Mouse (Mus musculus) layer of hippocampus, postnatal 14 days (tissue): ENCODE measurements at regions not wholly inside any gene's neighbourhood (a gene's known extent, or its start where the extent isn't known, plus 50 kb on each side); places are given as distances from the start of the nearest gene placed in this dataset.

Source experiments
- DNase-seq, 2 experiments: peaks; one replicate each; pipeline ENCODE4 v3.0.0; 2021 to 2022; ENCODE audit warnings: low spot score in 2 of 2, mixed read lengths in 1 of 2

DNA sequence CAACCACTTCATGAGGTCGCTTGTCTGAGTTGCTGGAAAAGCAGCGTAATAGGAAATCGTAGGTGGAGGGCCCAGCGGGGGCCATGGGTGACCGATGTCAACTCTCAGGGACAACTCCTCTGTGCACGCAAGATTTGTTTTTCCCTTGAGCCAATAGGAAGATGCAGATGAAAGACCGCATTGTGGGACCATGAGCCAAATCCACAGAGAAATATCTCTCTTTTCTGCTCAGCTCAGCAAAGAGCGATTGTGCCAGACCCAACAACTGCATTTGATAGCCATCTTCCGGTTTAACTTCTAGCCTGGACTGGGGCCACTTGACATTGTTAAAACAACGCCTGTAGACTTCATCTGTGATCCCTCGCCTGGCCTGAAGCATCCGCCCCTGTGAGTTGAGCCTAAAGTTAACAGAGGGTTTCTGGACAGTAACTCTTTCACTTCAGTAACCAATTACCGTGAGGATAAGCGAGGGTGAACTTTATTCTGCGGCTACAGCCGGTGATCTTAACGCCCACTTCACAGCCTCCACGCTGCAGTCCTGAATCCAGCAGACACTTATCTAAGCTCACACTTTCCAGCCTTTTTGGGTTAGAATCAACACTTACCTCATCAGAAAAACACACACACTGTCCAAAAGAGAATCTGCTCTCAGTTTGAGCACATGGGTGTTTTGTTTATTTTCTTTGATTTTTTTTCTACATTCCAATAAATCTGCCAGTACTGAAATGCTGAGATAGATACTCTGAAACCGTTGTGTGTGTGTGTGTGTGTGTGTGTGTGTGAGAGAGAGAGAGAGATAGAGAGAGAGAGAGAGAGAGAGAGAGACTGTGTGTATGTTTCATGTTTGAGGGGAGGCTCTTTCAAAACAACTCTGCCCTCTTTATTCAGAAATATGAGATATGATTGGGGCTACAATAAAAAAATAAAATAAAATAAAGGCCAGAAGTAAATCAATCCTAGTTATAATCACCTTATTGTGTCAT is 111.9 kb downstream of the Tomm20 start:
- no peak for DNase-seq

DNA sequence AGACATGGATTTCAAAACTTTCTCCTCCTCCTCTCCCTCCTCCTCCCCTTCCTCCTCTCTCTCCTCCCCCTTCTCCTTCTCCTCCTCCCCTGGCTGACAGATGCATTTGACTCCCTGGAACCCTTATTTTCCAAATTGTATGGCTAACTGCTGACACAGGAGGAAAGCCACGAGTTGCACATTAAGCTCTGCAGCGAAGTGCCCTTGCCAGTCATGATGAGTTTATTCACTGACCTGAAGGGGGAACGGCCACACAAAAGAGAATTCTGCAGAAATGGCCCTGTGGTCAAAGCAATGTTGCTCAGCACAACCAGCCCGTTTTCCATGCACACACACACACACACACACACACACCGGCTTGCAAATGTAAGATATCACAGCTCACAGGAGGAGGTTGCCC is 112.6 kb downstream of the Tomm20 start:
- no peak for DNase-seq

DNA sequence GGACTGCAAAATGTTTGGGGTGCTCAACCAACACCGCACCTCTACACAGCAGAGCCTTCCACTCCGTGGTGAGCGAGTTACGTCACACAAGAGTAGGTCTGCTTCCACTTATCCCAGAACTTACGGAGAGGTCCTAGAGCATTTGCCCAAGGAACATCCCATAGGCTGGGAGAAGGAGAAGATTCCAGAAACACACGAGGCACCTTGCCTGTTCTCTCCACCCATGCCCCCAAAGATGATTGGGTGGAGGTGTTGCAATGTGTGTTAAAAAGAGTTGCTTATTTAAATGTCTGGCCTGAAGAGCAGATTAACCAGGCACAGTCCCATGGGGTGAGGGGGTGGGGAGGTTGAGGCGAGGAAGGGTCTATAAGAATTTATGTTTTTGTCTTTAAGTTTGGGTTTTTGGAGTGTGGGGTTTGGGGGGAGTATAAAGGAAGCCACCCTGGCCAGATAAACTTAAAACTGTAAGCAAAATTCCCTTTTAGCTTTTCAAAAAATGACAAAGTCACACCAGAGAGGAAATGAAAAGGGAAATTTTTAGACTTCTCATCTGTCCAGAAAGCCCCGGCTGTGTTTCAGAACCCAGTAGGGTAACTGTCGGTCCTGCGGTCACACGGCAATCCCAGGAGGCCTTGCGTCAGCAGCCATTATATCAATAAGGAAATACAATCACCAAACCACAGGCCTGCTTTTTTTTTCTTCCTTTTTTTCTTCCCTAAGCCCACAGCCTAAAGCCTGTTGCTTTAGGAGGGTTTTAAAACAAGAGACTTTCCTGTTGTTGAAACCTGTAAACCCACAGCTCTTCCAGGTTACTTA is 113.3 kb downstream of the Tomm20 start:
- no peak for DNase-seq

DNA sequence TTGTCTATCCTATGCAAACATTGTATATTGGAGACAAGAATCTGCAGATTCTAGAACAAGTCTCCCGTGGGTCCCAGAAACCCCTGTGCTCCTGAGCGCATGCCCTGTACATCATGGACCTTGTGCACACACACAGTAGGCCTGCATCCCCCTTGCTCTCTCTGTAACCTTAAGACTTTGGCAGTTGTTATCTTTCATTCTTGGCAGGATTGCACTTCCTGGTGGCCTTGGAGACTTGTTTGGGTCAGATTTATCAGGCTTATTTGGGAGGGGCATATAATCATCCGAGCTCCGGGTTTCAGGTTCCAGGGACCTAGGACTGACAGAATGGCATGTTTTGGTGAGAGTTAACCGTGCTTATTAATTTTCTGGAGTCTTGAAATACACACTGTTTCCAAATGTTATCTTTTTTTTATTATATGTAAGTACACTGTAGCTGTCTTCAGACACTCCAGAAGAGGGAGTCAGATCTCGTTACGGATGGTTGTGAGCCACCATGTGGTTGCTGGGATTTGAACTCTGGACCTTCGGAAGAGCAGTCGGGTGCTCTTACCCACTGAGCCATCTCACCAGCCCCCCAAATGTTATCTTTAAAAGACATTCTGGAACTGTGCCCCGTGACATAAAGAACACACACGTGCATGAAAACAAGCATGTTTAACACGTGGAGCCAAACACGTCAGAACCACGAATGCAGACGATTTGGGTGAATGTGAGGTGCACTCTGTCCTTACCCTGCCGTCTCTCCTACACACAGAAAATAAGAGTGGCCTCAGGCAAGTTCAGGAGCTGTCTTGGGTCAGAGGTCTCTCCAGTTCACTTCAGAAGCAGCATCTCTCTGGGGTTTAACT is 114.1 kb downstream of the Tomm20 start:
- DNase-seq: no peak

DNA sequence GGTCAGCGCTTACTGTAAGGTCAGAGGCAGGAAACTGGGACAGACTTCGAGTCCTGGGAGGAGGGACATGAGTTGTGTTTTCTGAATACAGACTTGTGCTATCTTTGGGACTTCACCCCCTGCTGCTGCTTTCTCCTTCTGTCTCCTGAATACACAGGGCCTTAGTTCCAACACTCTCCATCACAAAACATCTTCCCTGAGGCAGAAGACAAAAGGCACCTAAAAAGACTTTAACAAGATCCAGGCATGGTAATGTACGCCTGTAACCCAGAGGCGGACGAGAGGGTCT is 115.5 kb downstream of the Tomm20 start:
- no peak for DNase-seq

DNA sequence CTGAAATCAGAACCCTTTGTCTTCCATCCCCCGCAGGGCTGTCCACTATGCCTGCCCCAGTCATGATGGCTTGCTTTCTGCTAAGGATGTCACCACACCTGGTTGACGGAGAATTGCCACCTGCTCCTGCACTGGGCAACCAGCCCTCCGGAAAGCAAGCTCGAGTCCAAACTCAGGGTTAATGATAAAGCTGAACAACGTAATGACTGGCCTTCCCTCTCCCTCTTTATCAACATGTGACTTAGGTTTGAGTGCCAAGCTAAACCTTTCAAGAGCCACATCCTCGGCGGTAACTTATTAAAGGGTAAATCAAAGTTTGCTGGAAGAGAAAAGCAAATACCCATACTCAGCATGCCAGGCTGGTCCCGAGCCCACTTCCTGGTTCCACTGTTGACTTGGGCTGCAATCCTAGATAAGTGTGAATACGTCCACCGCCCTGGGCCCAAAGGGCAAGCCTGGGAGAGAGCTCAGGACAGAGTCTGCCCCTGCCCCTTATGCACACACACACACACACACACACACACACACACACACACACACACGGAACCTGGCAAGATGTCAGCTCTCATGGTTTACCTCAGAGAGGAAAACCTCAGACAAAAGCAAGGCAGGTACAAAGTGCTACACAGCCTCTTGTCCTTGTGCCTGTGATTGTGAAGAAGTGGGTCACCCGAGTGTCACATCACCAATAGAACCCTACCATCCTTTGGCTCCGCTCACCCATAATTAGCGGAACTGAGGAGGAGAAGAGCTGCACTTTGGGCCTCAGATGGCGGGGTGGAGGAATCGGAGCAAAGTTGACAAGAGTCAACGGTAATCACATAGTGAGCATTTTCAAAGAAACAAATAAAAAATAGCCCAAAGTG is 116.0 kb downstream of the Tomm20 start:
- DNase-seq: no peak

DNA sequence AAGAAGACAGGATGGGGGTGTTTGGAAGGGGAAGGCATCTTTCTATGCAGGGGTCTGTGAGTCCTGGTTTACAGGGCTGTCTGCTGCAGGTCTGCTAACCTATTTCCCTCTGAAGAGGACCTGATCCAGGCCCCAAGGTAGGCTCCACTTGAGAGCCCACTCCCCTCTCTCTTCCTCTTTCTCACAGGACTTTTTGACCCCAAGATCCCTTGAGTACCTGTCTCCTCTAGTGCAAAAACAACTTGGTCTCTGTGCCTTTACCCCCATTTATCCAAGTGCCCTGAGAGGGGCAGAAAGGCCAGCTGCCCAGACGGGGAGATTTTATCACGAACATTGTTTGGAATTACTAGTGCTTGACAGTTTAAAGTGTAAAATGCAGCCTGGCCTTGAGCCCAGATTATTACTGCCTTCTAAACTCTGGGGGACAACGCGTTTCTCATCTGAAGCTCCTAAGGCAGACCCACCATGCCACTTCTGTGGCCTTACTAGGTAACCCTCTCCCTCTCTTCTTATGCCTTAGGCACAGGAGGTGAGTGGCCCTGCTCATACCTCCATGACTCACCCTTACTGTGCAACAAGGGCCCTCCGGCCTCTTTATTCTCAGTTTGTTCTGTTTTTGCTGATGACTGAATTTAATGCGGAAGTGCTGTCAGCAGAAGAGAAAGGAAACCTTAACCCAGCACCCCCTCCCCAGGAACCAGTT is 117.8 kb downstream of the Tomm20 start:
- no peak for DNase-seq

DNA sequence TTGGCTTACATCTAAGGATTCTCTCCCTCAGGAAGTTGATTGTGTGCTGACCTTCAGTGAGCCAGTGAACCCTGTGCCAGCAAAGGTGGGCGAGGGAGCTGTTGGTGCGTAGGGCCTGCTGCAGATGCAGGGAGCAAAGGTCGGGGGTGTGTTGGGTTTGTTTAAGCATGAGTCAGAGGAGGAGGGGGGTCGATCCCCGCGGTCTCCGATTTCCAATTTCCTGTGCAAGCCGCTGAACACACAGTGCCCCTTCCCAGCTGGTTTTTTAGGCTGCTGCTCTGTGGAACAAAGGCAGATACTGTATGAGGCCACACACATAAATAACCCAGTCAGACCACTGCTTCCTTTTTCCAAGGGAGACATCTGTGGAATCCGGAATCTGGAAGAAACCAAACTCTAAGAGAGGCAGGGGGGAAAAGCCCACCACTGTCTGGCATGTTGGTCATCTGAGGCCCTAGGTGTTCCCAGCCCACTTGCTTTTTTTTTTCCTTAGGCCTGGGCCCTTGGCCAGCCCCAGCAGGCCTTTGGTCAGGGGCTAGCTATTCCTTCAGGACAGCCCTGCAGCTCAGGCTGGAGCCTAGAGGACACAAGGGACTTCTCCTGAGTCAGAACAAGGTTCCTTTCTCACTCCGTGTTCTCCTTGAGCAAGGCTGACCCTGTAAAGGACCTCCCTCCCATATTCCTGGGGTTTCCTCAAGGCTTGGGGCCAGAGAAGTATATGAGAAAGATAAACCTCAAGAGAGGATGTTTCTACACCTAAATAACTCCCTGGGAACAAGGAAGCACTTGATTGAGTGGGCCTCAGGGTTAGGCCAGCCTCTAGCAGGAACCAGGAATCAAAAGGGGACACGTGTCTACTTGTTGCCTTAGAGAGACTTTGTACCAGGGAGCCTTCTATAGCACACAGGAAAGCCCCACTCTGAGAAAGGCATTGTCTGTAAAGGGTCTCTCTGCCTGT is 119.0 kb downstream of the Tomm20 start:
- DNase-seq: peak; percentile 56 to 67

DNA sequence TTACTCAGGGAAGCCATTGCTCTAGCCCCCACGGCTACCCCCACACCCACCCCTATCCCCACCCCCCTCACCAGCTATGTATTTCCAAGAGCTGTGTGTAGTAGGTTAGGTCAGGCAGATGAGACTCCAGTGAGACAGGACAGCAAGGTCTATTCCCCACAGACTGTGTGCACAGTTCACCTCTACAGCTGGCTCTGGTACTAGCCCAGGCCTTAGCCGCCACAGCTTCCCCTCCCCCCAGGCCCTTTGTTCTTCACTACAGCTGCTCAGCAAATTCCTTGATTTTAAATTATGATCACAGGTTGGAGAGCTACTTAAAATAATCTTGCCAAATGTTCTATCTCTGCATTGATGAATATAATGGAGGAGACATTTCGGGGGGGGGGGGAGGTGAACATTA is 119.8 kb downstream of the Tomm20 start:
- no peak for DNase-seq

DNA sequence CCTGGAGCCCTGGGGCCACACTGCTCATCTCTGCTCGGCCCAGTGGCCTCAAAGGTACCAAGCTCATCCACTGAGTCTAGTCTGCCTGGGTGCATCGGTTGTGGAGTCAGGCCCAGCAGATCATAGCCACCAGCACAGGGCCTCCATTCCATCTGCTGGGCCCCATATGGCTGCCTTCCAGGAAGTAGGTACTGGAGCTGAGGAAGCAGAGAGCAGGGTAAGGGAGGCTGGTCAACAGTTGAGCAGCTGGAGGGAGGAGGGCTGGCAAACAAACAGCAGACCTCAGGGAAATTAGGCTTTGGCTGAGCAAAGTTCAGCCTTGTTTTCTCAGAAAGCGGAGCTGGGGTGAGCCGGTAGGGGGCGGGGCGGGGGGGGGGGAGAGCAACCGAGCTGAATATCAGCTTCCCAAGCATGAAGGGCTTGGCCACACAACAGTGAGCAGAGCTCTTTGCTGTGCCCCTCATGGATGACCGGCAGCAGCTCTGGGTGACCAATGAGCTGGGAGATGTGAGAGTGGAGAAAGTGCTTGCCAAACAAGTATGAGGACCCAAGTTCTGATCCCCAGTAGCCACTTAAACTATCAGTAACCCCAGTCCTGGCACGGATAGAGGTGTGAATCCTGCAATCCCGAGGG is 121.0 kb downstream of the Tomm20 start:
- DNase-seq: no peak

DNA sequence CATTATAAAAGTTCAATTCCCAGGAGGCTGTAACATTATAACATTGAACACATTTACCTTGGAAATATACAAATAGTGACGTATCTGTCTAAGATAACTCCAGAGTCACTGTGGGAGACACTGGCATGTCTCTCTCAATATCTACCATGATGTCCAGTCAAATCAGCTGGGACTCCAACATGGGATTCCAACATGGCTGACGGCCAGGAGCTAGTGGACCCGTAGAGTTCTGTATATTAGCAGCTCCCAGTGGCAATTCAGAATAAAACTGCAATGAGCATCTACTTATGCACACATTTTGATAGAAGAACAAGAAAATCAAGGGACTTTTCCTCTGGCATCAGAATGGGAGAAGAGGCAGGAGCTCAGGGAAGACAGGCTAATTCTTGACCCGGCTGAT is 123.4 kb downstream of the Tomm20 start:
- no peak for DNase-seq

DNA sequence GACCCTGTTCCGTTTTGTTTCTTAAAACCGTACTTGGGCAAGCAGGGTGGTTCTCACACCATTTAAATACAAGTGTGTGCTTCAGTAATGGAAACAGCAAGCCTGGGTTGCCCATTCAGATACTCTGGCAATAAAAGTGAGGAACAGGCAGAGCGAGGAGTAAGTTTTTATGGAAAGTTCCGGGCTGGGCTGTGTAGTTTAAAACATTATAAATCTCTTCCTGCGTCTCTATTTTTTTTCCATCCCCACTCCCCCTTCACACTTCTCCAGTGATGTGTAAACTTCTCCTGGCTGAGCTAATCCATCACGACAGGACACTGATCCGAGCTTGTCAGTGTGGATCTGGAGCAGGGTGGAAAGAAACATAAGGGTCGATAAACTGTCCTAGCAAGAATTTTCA is 124.4 kb downstream of the Tomm20 start:
- DNase-seq: no peak

DNA sequence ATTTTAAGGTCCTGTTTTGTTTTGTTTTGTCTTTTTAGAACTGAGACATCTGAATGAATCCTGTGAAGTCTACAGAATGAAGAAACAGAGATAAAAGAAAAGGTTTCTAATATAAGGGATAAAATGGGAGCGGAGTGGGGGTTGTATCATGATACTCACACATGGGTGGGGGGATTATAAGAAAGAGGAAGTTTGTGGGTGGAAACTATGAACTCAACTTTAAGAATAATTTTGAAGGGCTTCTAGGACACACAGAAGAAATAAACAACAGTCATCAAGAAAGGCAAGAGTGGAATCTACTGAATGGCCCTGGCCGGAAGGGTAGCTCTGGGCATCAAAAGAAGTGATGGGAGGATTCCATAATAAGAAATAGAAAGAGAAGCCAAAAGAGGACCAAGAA is 125.1 kb downstream of the Tomm20 start:
- DNase-seq: no peak

DNA sequence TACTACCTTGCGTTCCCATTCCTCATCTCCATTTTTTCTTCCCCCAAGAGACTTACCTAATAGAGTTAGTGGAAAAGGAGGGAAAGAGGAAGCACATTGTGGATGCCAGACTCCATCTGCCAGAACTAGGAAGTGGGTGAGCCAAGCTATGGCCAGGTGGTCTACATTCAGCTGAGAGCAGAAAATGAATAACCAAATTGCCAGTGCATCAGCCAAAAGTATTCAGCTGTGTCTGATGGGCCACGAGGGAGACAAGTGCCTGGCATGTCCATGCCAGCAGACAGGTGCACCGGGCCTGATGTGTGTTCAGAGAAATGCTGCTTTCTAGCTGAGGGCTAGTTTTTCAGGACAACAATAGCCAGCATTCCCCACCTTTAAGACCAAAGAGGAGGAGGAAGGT is 126.4 kb downstream of the Tomm20 start:
- DNase-seq: no peak

DNA sequence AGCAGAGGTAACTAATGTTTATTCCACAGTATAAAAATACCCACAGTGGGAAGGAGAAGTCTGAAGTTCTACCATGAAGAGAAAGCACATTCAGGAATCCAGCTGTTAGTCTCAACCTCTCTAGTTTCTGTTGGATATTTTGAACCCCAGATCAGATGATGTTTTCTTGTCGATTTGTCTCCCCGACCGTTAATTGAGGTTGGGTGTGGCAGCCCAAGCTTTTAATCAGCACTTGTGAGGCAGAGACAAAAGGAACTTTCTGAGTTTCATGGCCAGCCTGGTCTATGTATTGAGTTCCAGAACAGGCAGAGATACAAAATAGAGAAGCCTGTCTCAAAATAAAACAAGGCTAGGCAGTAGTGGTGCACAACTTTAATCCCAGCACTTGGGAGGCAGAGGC is 129.5 kb downstream of the Tomm20 start:
- DNase-seq: no peak

DNA sequence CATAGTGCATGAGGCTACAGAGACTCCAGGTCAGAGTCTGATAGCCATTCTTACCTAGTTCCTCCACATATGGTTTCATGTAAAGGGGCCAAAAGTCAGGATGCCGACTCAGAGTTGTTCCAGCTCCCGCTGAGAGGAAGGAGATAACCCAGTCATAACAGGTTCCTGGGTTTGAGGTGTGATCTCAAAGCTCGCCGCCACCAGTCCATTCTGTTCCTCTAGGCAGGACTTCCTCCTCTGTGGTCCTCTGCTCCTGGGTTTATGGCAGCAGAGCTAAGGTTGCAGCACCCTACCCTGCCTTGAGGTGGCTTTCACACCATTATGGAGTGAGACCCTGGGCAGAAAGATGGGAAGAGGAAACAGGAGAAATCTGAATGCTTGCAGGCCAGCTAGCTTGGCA is 131.2 kb downstream of the Tomm20 start:
- DNase-seq: no peak

DNA sequence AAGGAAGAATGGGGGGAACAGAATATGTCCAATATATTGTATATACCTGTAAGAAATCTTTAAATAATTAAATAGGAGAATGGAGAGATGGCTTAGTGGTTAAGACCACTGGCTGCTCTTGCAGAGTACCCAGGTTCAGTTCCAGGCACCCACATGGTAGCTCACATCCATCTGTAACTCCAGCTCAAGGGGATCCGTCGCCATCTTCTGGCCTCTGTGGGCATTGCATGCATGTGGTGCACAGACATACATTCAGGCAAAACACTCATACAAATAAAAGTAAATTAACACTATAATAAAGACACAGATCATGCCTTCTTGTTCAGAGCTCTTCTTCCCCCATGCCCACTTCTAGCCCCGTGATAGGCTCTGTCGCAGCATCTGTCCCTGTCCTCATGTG is 132.0 kb downstream of the Tomm20 start:
- no peak for DNase-seq

DNA sequence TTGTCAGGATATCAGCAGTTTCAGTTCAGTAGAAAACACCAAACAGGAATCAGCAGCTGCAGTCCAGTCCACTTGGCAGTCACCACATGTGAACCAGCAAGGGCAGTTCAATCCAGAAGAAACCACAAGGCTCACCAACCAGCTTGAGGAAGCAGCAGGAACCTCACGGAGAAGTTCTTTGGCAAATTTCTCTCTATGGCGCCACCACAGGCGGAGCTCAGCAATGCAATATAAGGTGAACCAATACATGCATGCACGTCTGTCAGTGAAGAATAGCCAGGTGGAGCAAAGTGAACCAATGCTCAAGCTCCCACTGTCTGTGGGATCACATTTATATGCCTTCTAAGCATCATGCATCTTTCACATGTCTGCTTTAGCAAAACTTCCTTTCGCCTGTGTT is 132.9 kb downstream of the Tomm20 start:
- DNase-seq: no peak
